Mouse (Mus musculus): Measurements from ENCODE around the gene Slc47a1. TPM values are rescaled to one million over a fixed set of nuclear protein-coding genes. Genes with fewer than 3 reads are reported as not detected.

Gene Slc47a1
- polyA plus RNA-seq, 1 experiment from 2014 or later = 0.46 TPM

DNA sequence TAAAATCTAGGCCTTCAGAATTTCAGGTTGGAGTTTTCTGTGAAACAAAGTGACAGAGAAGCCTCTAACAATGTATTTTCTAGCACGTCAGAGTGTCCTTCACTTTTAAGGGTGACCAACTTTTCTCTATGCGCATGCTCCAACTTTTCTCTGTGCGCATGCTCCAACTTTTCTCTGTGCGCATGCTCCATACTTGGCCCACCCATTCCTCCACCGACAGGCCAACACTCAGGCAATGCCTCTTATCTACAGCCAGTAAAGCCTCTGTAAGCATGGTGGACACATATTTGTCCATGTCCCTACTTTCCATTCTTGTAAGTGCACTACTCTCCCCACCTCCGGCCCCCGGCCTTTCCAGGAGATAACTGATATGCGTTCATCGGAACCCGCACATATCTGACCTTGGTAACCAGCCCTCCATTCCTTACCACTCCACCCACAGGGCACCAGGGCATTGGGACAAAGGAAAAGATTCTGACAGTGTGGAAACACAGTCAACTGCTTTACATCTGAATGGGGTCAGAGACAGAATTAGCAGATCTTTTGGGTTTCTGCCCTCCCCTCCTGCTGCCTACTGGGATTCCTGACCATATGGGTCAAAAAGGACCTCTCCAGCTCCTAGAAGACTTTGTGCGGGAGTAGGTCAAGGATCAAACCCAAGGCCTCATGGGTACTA lies 16.5 kb downstream of the Slc47a1 start:
- Histone ChIP-seq H3K27ac (ENCODE audit: low read length) (no peak overlapping the region), H3K4me3 (ENCODE audit: low read depth, low read length) (no peak overlapping the region), H3K9me3 (replicated peaks; ENCODE audit: control insufficient read depth, low read length, poor library complexity, severe bottlenecking) (no peaks in the 10 kb centered on the region), H3K4me2 (ENCODE audit: low read length) (no peak overlapping the region), H3K9ac (ENCODE audit: low read depth, low read length) (no peak overlapping the region), H3K4me1 (ENCODE audit: control insufficient read depth, insufficient read depth, low read length) (no peaks in the 10 kb centered on the region), H3K27me3 (ENCODE audit: control insufficient read depth, insufficient read depth, low read depth, low read length) (no peaks in the 10 kb centered on the region), H3K36me3 (ENCODE audit: control insufficient read depth, insufficient read depth, low read length) (no peaks in the 10 kb centered on the region)
- ATAC-seq = no peak
- 88% methylated on average over 11 of the region's 11 CpGs for WGBS

- ATAC-seq = no peak
- Histone ChIP-seq H3K4me3 (ENCODE audit: low read depth, low read length) (no peak overlapping the region), H3K36me3 (ENCODE audit: control insufficient read depth, insufficient read depth, low read length) (no peaks in the 10 kb centered on the region), H3K27ac (ENCODE audit: low read length) (no peak overlapping the region), H3K9ac (ENCODE audit: low read depth, low read length) (no peak overlapping the region), H3K9me3 (replicated peaks; ENCODE audit: control insufficient read depth, low read length, poor library complexity, severe bottlenecking) (no peaks in the 10 kb centered on the region), H3K4me2 (ENCODE audit: low read length) (no peak overlapping the region), H3K27me3 (ENCODE audit: control insufficient read depth, insufficient read depth, low read depth, low read length) (no peaks in the 10 kb centered on the region), H3K4me1 (ENCODE audit: control insufficient read depth, insufficient read depth, low read length) (no peaks in the 10 kb centered on the region)
- 92% methylated on average over 9 of the region's 9 CpGs for WGBS
Observed at GRCm38 (mm10) chr11:61356600-61356999, 21.5 kb downstream of the Slc47a1 start.

DNA sequence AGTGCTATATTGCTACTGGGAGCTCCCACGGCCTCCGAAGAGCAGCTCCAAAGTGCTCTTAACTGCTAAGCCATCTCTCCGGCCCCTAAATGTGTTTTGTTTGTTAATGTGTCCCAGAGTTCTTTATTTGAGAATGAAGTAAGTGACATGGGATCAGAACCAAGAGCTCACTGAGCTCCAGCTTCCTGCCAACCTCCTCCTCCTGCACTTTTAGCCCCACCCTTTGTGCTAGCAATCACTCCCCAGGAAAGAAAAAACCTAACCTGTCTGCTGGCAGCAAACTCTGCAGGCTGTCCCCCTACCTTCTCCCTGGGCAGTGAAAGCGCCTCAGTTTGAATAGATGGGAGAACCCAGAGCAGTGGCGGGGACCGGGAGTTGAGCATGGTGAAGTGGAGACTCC lies 22.0 kb downstream of the Slc47a1 start:
- Histone ChIP-seq H3K9me3 (replicated peaks; ENCODE audit: control insufficient read depth, low read length, poor library complexity, severe bottlenecking) (no peaks in the 10 kb centered on the region), H3K36me3 (ENCODE audit: control insufficient read depth, insufficient read depth, low read length) (no peaks in the 10 kb centered on the region), H3K9ac (ENCODE audit: low read depth, low read length) (no peak overlapping the region), H3K4me1 (ENCODE audit: control insufficient read depth, insufficient read depth, low read length) (no peaks in the 10 kb centered on the region), H3K4me3 (ENCODE audit: low read depth, low read length) (no peak overlapping the region), H3K27me3 (ENCODE audit: control insufficient read depth, insufficient read depth, low read depth, low read length) (no peaks in the 10 kb centered on the region), H3K4me2 (ENCODE audit: low read length) (no peak overlapping the region), H3K27ac (ENCODE audit: low read length) (no peak overlapping the region)
- ATAC-seq = no peak
- WGBS = 76% methylated on average over 6 of the region's 6 CpGs

- Histone ChIP-seq H3K9me3 (replicated peaks; ENCODE audit: control insufficient read depth, low read length, poor library complexity, severe bottlenecking) (no peaks in the 10 kb centered on the region), H3K4me2 (ENCODE audit: low read length) (no peak overlapping the region)
- WGBS = 64% methylated on average over 5 of the region's 5 CpGs
Observed at GRCm38 (mm10) chr11:61355351-61355750, 22.8 kb downstream of the Slc47a1 start.

DNA sequence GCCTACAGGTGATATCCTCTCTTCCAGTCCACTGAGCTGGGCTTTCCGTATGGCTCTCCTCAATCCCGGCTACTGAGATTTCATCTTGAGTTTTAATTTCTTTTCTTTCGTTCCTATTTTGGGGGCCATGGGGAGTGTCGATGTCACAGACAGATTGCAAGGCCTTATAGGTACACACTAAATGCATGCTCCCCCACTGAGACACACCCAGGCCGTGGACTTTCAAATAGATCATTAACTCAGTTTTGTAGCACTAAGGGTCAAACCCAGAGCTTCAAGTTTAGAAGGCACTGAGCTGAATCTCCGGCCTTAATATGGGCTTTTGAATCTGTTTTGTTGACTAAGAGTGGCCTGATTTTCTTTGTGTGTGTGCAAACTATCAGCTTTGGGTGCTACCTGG lies 23.8 kb downstream of the Slc47a1 start:
- no peak overlapping the region for H3K27ac ChIP-seq (ENCODE audit: low read length)
- no peaks in the 10 kb centered on the region for H3K9me3 ChIP-seq (replicated peaks; ENCODE audit: control insufficient read depth, low read length, poor library complexity, severe bottlenecking)
- no peak overlapping the region for H3K9ac ChIP-seq (ENCODE audit: low read depth, low read length)
- no peaks in the 10 kb centered on the region for H3K27me3 ChIP-seq (ENCODE audit: control insufficient read depth, insufficient read depth, low read depth, low read length)
- H3K4me1 ChIP-seq (ENCODE audit: control insufficient read depth, insufficient read depth, low read length) = no peaks in the 10 kb centered on the region
- no peak overlapping the region for H3K4me2 ChIP-seq (ENCODE audit: low read length)
- WGBS = 89% methylated on average over 6 of the region's 6 CpGs
- no peaks in the 10 kb centered on the region for H3K36me3 ChIP-seq (ENCODE audit: control insufficient read depth, insufficient read depth, low read length)
- no peak for ATAC-seq
- H3K4me3 ChIP-seq (ENCODE audit: low read depth, low read length) = no peak overlapping the region

More at GRCm38 (mm10) chr11:61355351-61355750, 22.8 kb downstream of the Slc47a1 start:
- Histone ChIP-seq H3K36me3 (ENCODE audit: control insufficient read depth, insufficient read depth, low read length) (no peaks in the 10 kb centered on the region), H3K27me3 (ENCODE audit: control insufficient read depth, insufficient read depth, low read depth, low read length) (no peaks in the 10 kb centered on the region), H3K4me1 (ENCODE audit: control insufficient read depth, insufficient read depth, low read length) (no peaks in the 10 kb centered on the region), H3K27ac (ENCODE audit: low read length) (no peak overlapping the region), H3K9ac (ENCODE audit: low read depth, low read length) (no peak overlapping the region), H3K4me3 (ENCODE audit: low read depth, low read length) (no peak overlapping the region)
- ATAC-seq = no peak

GRCm38 (mm10) chr11:61353038-61353437 lies 25.1 kb downstream of the Slc47a1 start:
- WGBS = 69% methylated on average over 2 of the region's 2 CpGs
- ATAC-seq = no peak

DNA sequence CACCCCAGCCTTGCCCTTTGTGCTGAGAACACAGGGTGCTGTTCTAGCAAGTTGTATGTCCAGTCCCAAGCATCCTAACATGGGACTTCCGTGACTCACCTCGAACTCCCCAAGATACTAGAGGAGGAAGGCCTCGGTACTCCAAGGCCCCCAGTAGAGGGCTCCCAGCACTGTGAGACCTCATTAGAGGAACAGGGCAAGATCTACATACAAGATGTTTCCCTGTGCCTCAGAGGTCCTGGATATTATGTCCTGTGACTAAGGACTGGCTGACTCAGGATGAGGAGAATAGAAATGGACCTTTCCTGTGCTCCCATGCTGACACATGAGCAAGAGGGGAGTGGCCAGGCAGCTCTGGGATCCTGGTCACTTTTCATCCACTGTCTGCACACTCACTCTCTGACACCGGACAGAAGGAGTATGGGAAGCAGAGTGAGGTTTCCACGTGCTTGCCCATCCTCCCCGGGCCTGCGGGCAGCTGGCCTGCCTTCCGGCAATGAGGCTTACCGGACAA lies 25.9 kb downstream of the Slc47a1 start:
- Histone ChIP-seq H3K9me3 (replicated peaks; ENCODE audit: control insufficient read depth, low read length, poor library complexity, severe bottlenecking) (no peaks in the 10 kb centered on the region), H3K4me3 (ENCODE audit: low read depth, low read length) (no peak overlapping the region), H3K27me3 (ENCODE audit: control insufficient read depth, insufficient read depth, low read depth, low read length) (no peaks in the 10 kb centered on the region), H3K9ac (ENCODE audit: low read depth, low read length) (no peak overlapping the region), H3K27ac (ENCODE audit: low read length) (no peak overlapping the region), H3K4me1 (ENCODE audit: control insufficient read depth, insufficient read depth, low read length) (no peaks in the 10 kb centered on the region), H3K36me3 (ENCODE audit: control insufficient read depth, insufficient read depth, low read length) (no peaks in the 10 kb centered on the region), H3K4me2 (ENCODE audit: low read length) (no peak overlapping the region)
- WGBS = 49% methylated on average over 9 of the region's 9 CpGs
- ATAC-seq = no peak

More at GRCm38 (mm10) chr11:61353038-61353437, 25.1 kb downstream of the Slc47a1 start:
- H3K36me3 ChIP-seq (ENCODE audit: control insufficient read depth, insufficient read depth, low read length) = no peaks in the 10 kb centered on the region
- H3K9ac ChIP-seq (ENCODE audit: low read depth, low read length) = no peak overlapping the region
- no peak overlapping the region for H3K27ac ChIP-seq (ENCODE audit: low read length)
- no peak overlapping the region for H3K4me3 ChIP-seq (ENCODE audit: low read depth, low read length)
- H3K4me2 ChIP-seq (ENCODE audit: low read length) = no peak overlapping the region
- no peaks in the 10 kb centered on the region for H3K27me3 ChIP-seq (ENCODE audit: control insufficient read depth, insufficient read depth, low read depth, low read length)
- no peaks in the 10 kb centered on the region for H3K4me1 ChIP-seq (ENCODE audit: control insufficient read depth, insufficient read depth, low read length)
- no peaks in the 10 kb centered on the region for H3K9me3 ChIP-seq (replicated peaks; ENCODE audit: control insufficient read depth, low read length, poor library complexity, severe bottlenecking)

- no peak overlapping the region for H3K27ac ChIP-seq (ENCODE audit: low read length)
- H3K36me3 ChIP-seq (ENCODE audit: control insufficient read depth, insufficient read depth, low read length) = no peaks in the 10 kb centered on the region
- no peaks in the 10 kb centered on the region for H3K27me3 ChIP-seq (ENCODE audit: control insufficient read depth, insufficient read depth, low read depth, low read length)
- H3K4me3 ChIP-seq (ENCODE audit: low read depth, low read length) = no peak overlapping the region
- WGBS = 15% methylated on average over 8 of the region's 8 CpGs
- H3K9me3 ChIP-seq (replicated peaks; ENCODE audit: control insufficient read depth, low read length, poor library complexity, severe bottlenecking) = no peaks in the 10 kb centered on the region
- no peak overlapping the region for H3K9ac ChIP-seq (ENCODE audit: low read depth, low read length)
- no peak overlapping the region for H3K4me2 ChIP-seq (ENCODE audit: low read length)
- H3K4me1 ChIP-seq (ENCODE audit: control insufficient read depth, insufficient read depth, low read length) = no peaks in the 10 kb centered on the region
- ATAC-seq = no peak
Observed at GRCm38 (mm10) chr11:61349337-61349736, 28.8 kb downstream of the Slc47a1 start.

- Histone ChIP-seq H3K36me3 (ENCODE audit: control insufficient read depth, insufficient read depth, low read length) (no peaks in the 10 kb centered on the region), H3K4me2 (ENCODE audit: low read length) (no peak overlapping the region), H3K4me1 (ENCODE audit: control insufficient read depth, insufficient read depth, low read length) (peaks cover 5% of the 10 kb centered on the region), H3K9me3 (replicated peaks; ENCODE audit: control insufficient read depth, low read length, poor library complexity, severe bottlenecking) (no peaks in the 10 kb centered on the region), H3K4me3 (ENCODE audit: low read depth, low read length) (no peak overlapping the region), H3K27me3 (ENCODE audit: control insufficient read depth, insufficient read depth, low read depth, low read length) (peaks cover 18% of the 10 kb centered on the region), H3K27ac (ENCODE audit: low read length) (no peak overlapping the region), H3K9ac (ENCODE audit: low read depth, low read length) (no peak overlapping the region)
- no peak for ATAC-seq
- 58% methylated on average over 8 of the region's 8 CpGs for WGBS
Observed at GRCm38 (mm10) chr11:61346133-61346532, 32.0 kb downstream of the Slc47a1 start.

Measured in midbrain, embryonic 16.5 days (tissue).